In genomic region chr2:27771936-27772335, GRCm38 (mm10) we compare ENCODE assay signal across 9 mouse cellular contexts.
DNase-seq lines count a peak whose midpoint lies in the region; ATAC-seq lines count a peak whose summit lies in the region.
"Had no signal": no experiment of that assay in that cellular context is flagged by ENCODE, and none has a peak within 500 bp of the region (broad histone marks: within the 10 kb centered on the region; RNA-seq: fewer than 3 reads in every experiment).

No protein-coding gene starts in this region.

- no peaks in the 10 kb centered on the region for H3K9me3 ChIP-seq in kidney, embryonic 14.5 days (ENCODE audit: control insufficient read depth, low read length)
- H3K9me3 ChIP-seq in liver, embryonic 13.5 days (replicated peaks), result no peaks in the 10 kb centered on the region

- no peaks in the 10 kb centered on the region for H3K27me3 ChIP-seq in kidney, embryonic 14.5 days (ENCODE audit: control insufficient read depth, insufficient read depth, low read length)
- peaks cover 3% of the 10 kb centered on the region for H3K27me3 ChIP-seq in liver, embryonic 13.5 days

- no peaks in the 10 kb centered on the region for H3K36me3 ChIP-seq in kidney, embryonic 14.5 days (ENCODE audit: control insufficient read depth, insufficient read depth, low read length)
- H3K36me3 ChIP-seq in liver, embryonic 13.5 days, result no peaks in the 10 kb centered on the region

- H3K27ac ChIP-seq in kidney, embryonic 14.5 days (ENCODE audit: low read depth, low read length), result no peak overlapping the region
- no peak overlapping the region for H3K27ac ChIP-seq in liver, embryonic 13.5 days

- WGBS in kidney, embryonic 14.5 days, result 23% methylated on average over 7 of the region's 7 CpGs
- WGBS in liver, embryonic 13.5 days (ENCODE audit: insufficient replicate concordance), result 22% methylated on average over 7 of the region's 7 CpGs

- DNase-seq in 3T3-L1 (ENCODE audit: low read depth, low spot score), result peak; percentile 98
- DNase-seq in T-cell, adult 2 months (ENCODE audit: low spot score), result peak; percentile 23
- DNase-seq in cerebellum, postnatal 36 days, result peak; percentile 78
- DNase-seq in heart, adult 11 months, result peak; percentile 98
- DNase-seq in liver, embryonic 13.5 days, result peak; percentile 53
- peak; percentile 83 for DNase-seq in ovary, postnatal 10 days (ENCODE audit: low spot score)
- peak; percentile 20 to 73 for DNase-seq in thymus, postnatal 10 days (ENCODE audit: low spot score in 2 of 2)

- no peak overlapping the region for H3K9ac ChIP-seq in kidney, embryonic 14.5 days (ENCODE audit: low read depth, low read length)
- no peak overlapping the region for H3K9ac ChIP-seq in liver, embryonic 13.5 days

- H3K4me1 ChIP-seq in kidney, embryonic 14.5 days (ENCODE audit: control insufficient read depth, insufficient read depth, low read length), result peaks cover 30% of the 10 kb centered on the region
- H3K4me1 ChIP-seq in liver, embryonic 13.5 days (replicated peaks), result 0 out of 2 replicates have a peak, but pooled peaks cover 6% of the 10 kb centered on the region

- H3K4me2 ChIP-seq in kidney, embryonic 14.5 days (replicated peaks; ENCODE audit: low read depth, low read length), result no peak overlapping the region
- no peak overlapping the region for H3K4me2 ChIP-seq in liver, embryonic 13.5 days

- H3K4me3 ChIP-seq in kidney, embryonic 14.5 days (ENCODE audit: low read length), result no peak overlapping the region
- no peak overlapping the region for H3K4me3 ChIP-seq in liver, embryonic 13.5 days (replicated peaks)
- H3K4me3 ChIP-seq: erythroblast, embryonic 14.5 days had no signal

- ATAC-seq in kidney, embryonic 14.5 days (ENCODE audit: low FRiP score, low TSS enrichment), result peak; percentile 21; the same call in 1 of the 2 replicates
- no peak for ATAC-seq in liver, embryonic 13.5 days (ENCODE audit: low read depth)

Comparison
In these comparisons a context has a peak if more than half of its experiments do, and no peak if none do; other contexts are left out.
1. DNase-seq: peak in every context shown above with its lines; median percentile 98 in 3T3-L1; 98 in heart, adult 11 months; 83 in ovary, postnatal 10 days; 78 in cerebellum, postnatal 36 days; 53 in liver, embryonic 13.5 days; 46 in thymus, postnatal 10 days; 23 in T-cell, adult 2 months.